Mouse (Mus musculus) neural tube, embryonic 15.5 days (tissue): Measurements from ENCODE around the gene Hfe2. TPM values are rescaled to one million over a fixed set of nuclear protein-coding genes. Genes with fewer than 3 reads are reported as not detected.
"Not testable (repeated sequence)": the region's sequence is repeated elsewhere in the genome, so short reads cannot be mapped to it uniquely, and the experiment has no call there.

Experiments
- ATAC-seq: fragments of 200-750 bp; cut with Nextera tagmentation; 2 replicates; pipeline ENCODE4 v1.8.0; 2017; ENCODE audit warnings: mild to moderate bottlenecking, moderate TSS enrichment, moderate library complexity; ENCODE audit not compliant: low FRiP score
- H3K27ac ChIP-seq: fragments of 300-500 bp; sonication (generic); replicated peaks from 2 replicates; pipeline ENCODE4 v1.5.1; 2015; ENCODE audit warnings: mild to moderate bottlenecking, inconsistent platforms
- H3K27me3 ChIP-seq: fragments of 300-500 bp; sonication (generic); replicated peaks from 2 replicates; pipeline ENCODE4 v1.6.1; 2015; ENCODE audit warnings: inconsistent platforms
- H3K36me3 ChIP-seq: fragments of 300-500 bp; sonication (generic); 2 replicates; pipeline ENCODE4 v1.6.1; 2015; ENCODE audit warnings: inconsistent platforms
- H3K4me1 ChIP-seq: fragments of 300-500 bp; sonication (generic); 2 replicates; pipeline ENCODE4 v1.6.1; 2015; ENCODE audit warnings: inconsistent platforms
- H3K4me2 ChIP-seq: fragments of 300-500 bp; sonication (generic); 2 replicates; pipeline ENCODE4 v1.6.1; 2015; ENCODE audit warnings: inconsistent platforms, mild to moderate bottlenecking, moderate library complexity
- H3K4me3 ChIP-seq: fragments of 300-500 bp; sonication (generic); replicated peaks from 2 replicates; pipeline ENCODE4 v1.5.1; 2015; ENCODE audit warnings: mild to moderate bottlenecking, inconsistent platforms
- H3K9ac ChIP-seq: fragments of 300-500 bp; sonication (generic); replicated peaks from 2 replicates; pipeline ENCODE4 v1.6.1; 2015; ENCODE audit warnings: mild to moderate bottlenecking, inconsistent platforms
- H3K9me3 ChIP-seq: fragments of 300-500 bp; sonication (generic); replicated peaks from 2 replicates; pipeline ENCODE4 v1.6.1; 2016; ENCODE audit warnings: inconsistent platforms
- WGBS: fragments of 180-500 bp; shearing (Covaris S2); methylation state at CpG from one replicate; pipeline ENCODE4 v1.1.7; 2015; ENCODE audit warnings: mixed read lengths; 5-methylcytosine and 5-hydroxymethylcytosine counted together
- polyA plus RNA-seq: library from polyadenylated mRNA; unstranded; fragments of >200 nt; fragmentation: Nextera tagmentation; extraction: Ambion mirVana; gene quantifications from 2 replicates; pipeline ENCODE4 v1.2.1, GENCODE M21; 2015

Gene Hfe2
- polyA plus RNA-seq: 2.4 and 3.0 TPM in 2 replicates

- Histone ChIP-seq H3K9ac (no peak within 1 kb of the TSS), H3K27me3 (peaks cover 41% of the 10 kb centered on the region), H3K4me2 (no peak within 1 kb of the TSS), H3K36me3 (no peaks in the 10 kb centered on the region), H3K27ac (no peak within 1 kb of the TSS), H3K4me3 (no peak within 1 kb of the TSS), H3K4me1 (peaks cover 9% of the 10 kb centered on the region), H3K9me3 (no peaks in the 10 kb centered on the region)
- WGBS: 81% methylated on average over 4 of the region's 4 CpGs
- no peak for ATAC-seq
These were observed at the start of gene Hfe2 for GRCm38 (mm10) chr3:96524914-96525313. Hfe2 (plus strand) TSS chr3:96525172.

- Histone ChIP-seq H3K4me1 (peaks cover 8% of the 10 kb centered on the region), H3K4me3 (no peak overlapping the region), H3K9ac (no peak overlapping the region), H3K36me3 (no peaks in the 10 kb centered on the region), H3K9me3 (no peaks in the 10 kb centered on the region), H3K4me2 (no peak overlapping the region), H3K27ac (no peak overlapping the region), H3K27me3 (peaks cover 51% of the 10 kb centered on the region)
- WGBS: 45% methylated on average over 3 of the region's 3 CpGs
- ATAC-seq: no peak
These were observed 47.9 kb upstream of the Hfe2 start for GRCm38 (mm10) chr3:96477084-96477483.

- Histone ChIP-seq H3K4me2 (no peak overlapping the region), H3K27me3 (peaks cover 47% of the 10 kb centered on the region), H3K9me3 (no peaks in the 10 kb centered on the region), H3K27ac (no peak overlapping the region), H3K9ac (no peak overlapping the region), H3K36me3 (no peaks in the 10 kb centered on the region), H3K4me1 (peaks cover 8% of the 10 kb centered on the region), H3K4me3 (no peak overlapping the region)
- WGBS: 73% methylated on average over 6 of the region's 6 CpGs
- no peak for ATAC-seq
These were observed 47.4 kb upstream of the Hfe2 start for GRCm38 (mm10) chr3:96477558-96477957.

DNA sequence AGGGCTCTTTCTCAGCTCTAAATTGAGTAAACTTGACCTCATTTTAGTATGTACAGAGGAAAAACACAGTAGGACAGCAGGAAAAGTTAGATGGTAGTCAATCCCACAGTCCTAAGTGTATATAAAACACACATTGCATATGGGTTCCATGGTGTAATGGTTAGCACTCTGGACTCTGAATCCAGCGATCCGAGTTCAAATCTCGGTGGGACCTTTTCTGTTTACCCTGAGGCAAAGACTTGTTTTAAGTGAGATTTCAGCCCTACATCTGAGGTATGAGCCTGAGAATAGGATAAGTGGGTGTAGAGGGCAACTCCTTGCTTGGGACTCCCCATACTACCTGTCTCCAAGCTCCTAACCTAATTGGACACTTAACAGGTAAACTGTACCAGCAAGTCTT lies 45.7 kb upstream of the Hfe2 start:
- H3K27me3 ChIP-seq: peaks cover 42% of the 10 kb centered on the region
- ATAC-seq: no peak
- no peak overlapping the region for H3K27ac ChIP-seq
- no peak overlapping the region for H3K4me3 ChIP-seq
- H3K4me1 ChIP-seq: peaks cover 8% of the 10 kb centered on the region
- H3K36me3 ChIP-seq: no peaks in the 10 kb centered on the region
- 29% methylated on average over 3 of the region's 3 CpGs for WGBS
- no peak overlapping the region for H3K4me2 ChIP-seq
- H3K9me3 ChIP-seq: no peaks in the 10 kb centered on the region
- no peak overlapping the region for H3K9ac ChIP-seq

- Histone ChIP-seq H3K4me1 (no peaks in the 10 kb centered on the region), H3K9ac (no peak overlapping the region), H3K4me3 (no peak overlapping the region), H3K9me3 (no peaks in the 10 kb centered on the region), H3K36me3 (no peaks in the 10 kb centered on the region), H3K27me3 (peaks cover 30% of the 10 kb centered on the region), H3K27ac (no peak overlapping the region), H3K4me2 (no peak overlapping the region)
- no peak for ATAC-seq
- WGBS: 90% methylated on average over 4 of the region's 4 CpGs
These were observed 44.2 kb upstream of the Hfe2 start for GRCm38 (mm10) chr3:96480684-96481270.

- H3K4me3 ChIP-seq: no peak overlapping the region
- no peak for ATAC-seq
- H3K36me3 ChIP-seq: no peaks in the 10 kb centered on the region
- no peak overlapping the region for H3K27ac ChIP-seq
- H3K27me3 ChIP-seq: peaks cover 21% of the 10 kb centered on the region
- no peak overlapping the region for H3K4me2 ChIP-seq
- H3K4me1 ChIP-seq: no peaks in the 10 kb centered on the region
- H3K9me3 ChIP-seq: no peaks in the 10 kb centered on the region
- no peak overlapping the region for H3K9ac ChIP-seq
- WGBS: 88% methylated on average over 3 of the region's 3 CpGs
These were observed 43.1 kb upstream of the Hfe2 start for GRCm38 (mm10) chr3:96481856-96482255.

GRCm38 (mm10) chr3:96482451-96482850 lies 42.5 kb upstream of the Hfe2 start:
- H3K4me2 ChIP-seq: no peak overlapping the region
- H3K9me3 ChIP-seq: no peaks in the 10 kb centered on the region
- no peak overlapping the region for H3K27ac ChIP-seq
- no peak overlapping the region for H3K9ac ChIP-seq
- WGBS: 89% methylated on average over 13 of the region's 13 CpGs
- no peak overlapping the region for H3K4me3 ChIP-seq
- H3K36me3 ChIP-seq: no peaks in the 10 kb centered on the region
- no peak for ATAC-seq
- H3K4me1 ChIP-seq: peaks cover 4% of the 10 kb centered on the region; the same call in 1 of the 2 replicates
- peaks cover 16% of the 10 kb centered on the region for H3K27me3 ChIP-seq

GRCm38 (mm10) chr3:96483044-96483443 lies 41.9 kb upstream of the Hfe2 start:
- H3K4me3 ChIP-seq, H3K27ac ChIP-seq, H3K36me3 ChIP-seq, ATAC-seq, H3K4me2 ChIP-seq, H3K9me3 ChIP-seq, H3K9ac ChIP-seq: not testable (repeated sequence)
- H3K27me3 ChIP-seq: peaks cover 10% of the 10 kb centered on the region
- WGBS: 59% methylated on average over 7 of the region's 7 CpGs
- peaks cover 10% of the 10 kb centered on the region; the same call in 1 of the 2 replicates for H3K4me1 ChIP-seq

DNA sequence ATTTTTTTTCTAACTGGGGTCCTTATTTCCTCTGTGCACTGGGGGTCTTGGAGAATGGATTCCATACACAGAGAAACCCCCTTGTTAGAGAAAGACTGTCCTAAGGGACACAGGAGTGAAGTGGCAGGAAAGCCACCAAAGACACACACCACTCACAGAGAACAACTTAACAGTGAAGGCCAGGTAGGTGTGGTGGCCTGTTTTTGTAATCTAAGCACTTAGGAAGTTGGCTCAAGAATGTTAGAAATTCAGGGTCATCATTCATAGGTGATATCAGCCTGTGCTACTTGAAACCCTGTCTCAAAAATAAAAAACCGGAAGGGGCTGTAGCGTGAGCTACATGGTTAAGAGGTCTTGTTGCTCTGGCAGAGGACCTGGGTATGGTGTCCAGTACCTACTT lies 41.0 kb upstream of the Hfe2 start:
- WGBS: 95% methylated on average over 2 of the region's 2 CpGs
- ATAC-seq: no peak
- H3K9me3 ChIP-seq: no peaks in the 10 kb centered on the region
- no peak overlapping the region for H3K4me2 ChIP-seq
- no peak overlapping the region for H3K27ac ChIP-seq
- no peak overlapping the region for H3K9ac ChIP-seq
- H3K36me3 ChIP-seq: no peaks in the 10 kb centered on the region
- H3K27me3 ChIP-seq: peaks cover 10% of the 10 kb centered on the region; the same call in 1 of the 2 replicates
- H3K4me1 ChIP-seq: peaks cover 10% of the 10 kb centered on the region; the same call in 1 of the 2 replicates
- no peak overlapping the region for H3K4me3 ChIP-seq

DNA sequence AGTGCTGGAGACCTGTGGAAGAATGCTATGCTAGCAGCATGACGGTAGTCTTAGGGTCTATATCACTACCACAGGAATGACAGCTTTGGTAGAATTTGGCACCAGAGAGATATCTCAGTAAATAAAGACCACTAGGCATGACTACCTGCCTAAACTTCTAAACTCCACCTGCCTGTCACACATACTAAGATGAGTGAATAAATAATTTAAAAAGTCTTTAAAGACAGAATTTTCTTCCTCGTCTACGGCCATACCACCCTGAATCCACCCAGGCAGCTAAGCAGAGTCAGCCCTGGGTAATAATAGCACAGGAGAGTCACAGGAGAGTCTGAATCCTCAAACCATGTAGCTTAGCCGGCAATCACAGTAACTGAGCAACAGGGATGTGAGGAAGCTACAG lies 40.1 kb upstream of the Hfe2 start:
- no peak overlapping the region for H3K27ac ChIP-seq
- H3K9ac ChIP-seq: no peak overlapping the region
- peaks cover 10% of the 10 kb centered on the region; the same call in 1 of the 2 replicates for H3K27me3 ChIP-seq
- no peaks in the 10 kb centered on the region for H3K36me3 ChIP-seq
- H3K4me2 ChIP-seq: no peak overlapping the region
- no peaks in the 10 kb centered on the region for H3K9me3 ChIP-seq
- peaks cover 10% of the 10 kb centered on the region; the same call in 1 of the 2 replicates for H3K4me1 ChIP-seq
- WGBS: 74% methylated on average over 4 of the region's 4 CpGs
- H3K4me3 ChIP-seq: no peak overlapping the region
- ATAC-seq: no peak

DNA sequence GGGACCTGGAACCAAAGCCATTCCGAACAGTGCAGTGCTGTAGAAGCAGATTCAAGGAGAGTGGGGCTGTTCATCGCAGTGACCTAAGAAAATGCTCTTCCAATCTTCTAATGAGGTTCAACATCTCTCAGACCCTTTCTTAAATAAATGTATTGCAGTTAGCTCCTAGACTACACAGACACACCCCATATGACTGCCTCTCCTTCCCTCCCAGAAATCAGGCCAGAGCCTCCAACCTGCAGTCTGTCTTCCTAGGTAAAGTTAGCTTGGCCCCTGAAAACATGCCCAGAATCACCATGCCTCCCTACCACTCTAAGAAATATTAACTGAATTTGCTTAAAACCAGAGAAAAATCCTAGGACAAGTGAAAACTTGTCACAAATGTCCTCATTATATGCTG lies 39.6 kb upstream of the Hfe2 start:
- Histone ChIP-seq H3K36me3 (no peaks in the 10 kb centered on the region), H3K4me2 (no peak overlapping the region), H3K4me1 (peaks cover 10% of the 10 kb centered on the region; the same call in 1 of the 2 replicates), H3K9ac (no peak overlapping the region), H3K4me3 (no peak overlapping the region), H3K27me3 (peaks cover 10% of the 10 kb centered on the region; the same call in 1 of the 2 replicates), H3K9me3 (no peaks in the 10 kb centered on the region), H3K27ac (no peak overlapping the region)
- ATAC-seq: no peak
- WGBS: 83% methylated on average over 2 of the region's 2 CpGs

DNA sequence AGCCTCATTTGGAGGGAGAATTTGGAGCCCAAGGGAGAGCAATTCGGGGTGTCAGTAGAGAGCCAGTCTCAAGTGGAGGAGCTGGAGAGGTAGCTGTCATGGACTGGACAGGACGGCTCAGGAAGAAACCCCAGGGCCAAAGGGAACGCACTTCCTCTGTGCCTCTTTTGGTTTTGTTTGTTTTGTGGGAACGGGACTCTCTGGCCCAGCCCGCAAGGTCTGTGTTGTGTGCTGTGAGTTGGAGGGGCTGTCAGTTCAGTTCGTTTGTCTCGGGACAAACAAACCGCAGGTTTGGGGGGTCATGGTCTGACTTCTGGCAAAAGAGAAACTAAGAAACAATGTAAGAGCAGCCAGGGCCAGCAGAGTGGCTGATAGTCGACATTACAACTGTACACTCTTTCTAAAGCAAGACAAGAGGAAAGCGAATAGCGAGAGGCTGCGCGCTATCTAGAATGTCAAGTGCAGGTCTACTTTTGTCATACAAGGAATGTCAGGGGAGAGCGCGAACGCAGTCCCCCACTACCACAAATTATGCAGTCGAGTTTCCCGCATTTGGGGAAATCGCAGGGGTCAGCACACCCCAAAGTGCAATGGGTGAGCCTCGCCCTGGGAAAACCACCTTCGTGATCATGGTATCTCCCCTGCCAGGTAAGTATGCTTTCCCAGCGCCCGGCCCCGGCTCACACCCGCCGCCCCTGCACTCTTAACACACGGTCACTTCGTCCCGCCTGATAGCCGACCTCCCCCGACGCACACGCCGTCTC lies 38.7 kb upstream of the Hfe2 start:
- H3K4me3 ChIP-seq, H3K9me3 ChIP-seq, H3K4me2 ChIP-seq, H3K27ac ChIP-seq, H3K36me3 ChIP-seq, H3K9ac ChIP-seq, H3K27me3 ChIP-seq: not testable (repeated sequence)
- 4% methylated on average over 4 of the region's 34 CpGs for WGBS
- peak; percentile 37 for ATAC-seq
- H3K4me1 ChIP-seq: peaks cover 10% of the 10 kb centered on the region; the same call in 1 of the 2 replicates
